Mouse (Mus musculus) subcutaneous adipose tissue, adult 2 months (tissue): ENCODE data around the gene Polg. TPM values are rescaled to one million over a fixed set of nuclear protein-coding genes. Genes with fewer than 3 reads are reported as not detected.

ENCODE experiments used
- polyA plus RNA-seq: library from polyadenylated mRNA; depleted of rRNA; stranded (reverse); fragments of >200 nt; gene quantifications from 2 replicates; pipeline ENCODE4 v1.2.3, GENCODE M21; 2012; ENCODE audit warnings: low replicate concordance; rRNA removed

Polg gene
- polyA plus RNA-seq = 67.1 and 74.5 TPM in 2 replicates

DNA sequence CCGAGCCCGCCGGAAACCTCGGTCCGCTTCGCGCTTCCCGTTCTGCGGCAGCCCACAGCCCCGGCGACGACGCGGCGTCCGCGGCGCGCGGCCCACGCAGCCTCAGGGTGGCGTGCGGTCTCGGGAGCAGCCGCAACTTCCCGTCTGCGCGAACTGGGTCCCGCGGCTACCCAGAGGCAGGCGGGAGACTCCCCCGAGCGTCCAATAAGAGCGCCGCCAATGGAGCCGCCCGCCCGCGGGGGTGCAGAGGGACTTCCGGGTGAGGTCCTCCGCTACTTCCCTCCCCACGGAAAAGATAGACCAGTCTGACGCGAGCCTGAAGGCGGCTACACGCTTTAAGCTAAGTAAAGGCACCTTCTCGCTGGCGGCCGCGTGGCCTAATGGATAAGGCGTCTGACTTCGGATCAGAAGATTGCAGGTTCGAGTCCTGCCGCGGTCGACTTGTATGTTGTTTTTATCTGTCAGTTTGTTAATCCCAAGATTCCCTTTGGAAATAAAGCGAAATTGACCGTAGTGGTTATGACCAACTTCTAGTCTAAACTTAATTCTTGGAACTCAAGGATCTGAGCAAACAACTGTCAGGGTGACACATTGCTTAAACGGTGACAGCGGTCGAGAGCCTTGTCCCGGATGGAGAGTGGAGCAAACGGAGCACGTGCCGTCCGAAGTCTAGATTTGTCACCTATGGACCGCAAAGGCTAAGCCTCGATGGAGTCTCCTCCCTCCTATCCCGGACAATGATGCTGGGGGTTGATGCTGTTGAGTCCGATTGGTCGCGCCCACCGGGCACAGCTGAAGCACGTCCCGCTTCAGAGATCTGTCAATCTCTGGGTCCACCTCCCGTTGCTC lies at the start of gene Polg:
TSS of gene Polg (minus strand) at position 310 of the 849 bp plus-strand sequence.

Other genes starting within 250 kb of the Polg start
- 13.5 and 35.7 TPM in 2 replicates for gene Abhd2, start 193.2 kb downstream of the Polg start, polyA plus RNA-seq
- not detected in 2 replicates for gene Rlbp1, start 79.3 kb downstream of the Polg start, polyA plus RNA-seq
- gene Fanci, start 74.4 kb downstream of the Polg start, polyA plus RNA-seq = 0.36 and 3.0 TPM in 2 replicates
- gene Rhcg, start 151.3 kb upstream of the Polg start, polyA plus RNA-seq = 0.10 and 0.27 TPM in 2 replicates
- 0.21 and 1.5 TPM in 2 replicates for gene Ticrr, start 193.8 kb upstream of the Polg start, polyA plus RNA-seq
- 4.2 and 7.4 TPM in 2 replicates for gene Kif7, start 249.4 kb upstream of the Polg start, polyA plus RNA-seq